Mouse (Mus musculus) spleen, adult 2 months (tissue): Measurements from ENCODE around the gene Gm4881. TPM values are rescaled to one million over a fixed set of nuclear protein-coding genes. Genes with fewer than 3 reads are reported as not detected.

Source experiments
- DNase-seq, 2 experiments: peaks; one replicate each; pipeline versions ENCODE4 v3.0.0 to v3.0.0-alpha.2; 2012 to 2021; ENCODE audit warnings: low spot score in 2 of 2, low read depth in 1 of 2
- H3K27ac ChIP-seq: fragments of 200-500 bp; 2 replicates; pipeline ENCODE4 v1.5.1; 2012; ENCODE audit warnings: low read length, inconsistent platforms; ENCODE audit not compliant: insufficient read depth
- H3K27me3 ChIP-seq: fragments of 200-500 bp; 2 replicates; pipeline ENCODE4 v1.6.1; 2012; ENCODE audit warnings: mild to moderate bottlenecking, moderate library complexity, low read length, inconsistent platforms; ENCODE audit not compliant: control insufficient read depth, insufficient read depth
- H3K36me3 ChIP-seq: fragments of 200-500 bp; 2 replicates; pipeline ENCODE4 v1.6.1; 2012; ENCODE audit warnings: mild to moderate bottlenecking, low read length, inconsistent platforms; ENCODE audit not compliant: control insufficient read depth, insufficient read depth
- H3K4me1 ChIP-seq: fragments of 200-500 bp; 2 replicates; pipeline ENCODE4 v1.6.1; 2011; ENCODE audit warnings: inconsistent platforms; ENCODE audit not compliant: control insufficient read depth, insufficient read depth, insufficient read length
- H3K4me3 ChIP-seq: fragments of 200-500 bp; 2 replicates; pipeline ENCODE4 v1.5.1; 2011; ENCODE audit warnings: mild to moderate bottlenecking, inconsistent platforms; ENCODE audit not compliant: insufficient read depth, insufficient read length; ENCODE audit errors: extremely low read depth
- CTCF ChIP-seq: fragments of 200-500 bp; IDR thresholded peaks from 2 replicates; pipeline ENCODE4 v1.5.1; 2011; ENCODE audit warnings: mild to moderate bottlenecking, inconsistent platforms; ENCODE audit not compliant: insufficient read depth, insufficient read length, insufficient replicate concordance; ENCODE audit errors: extremely low read depth
- POLR2A ChIP-seq: fragments of 200-500 bp; IDR thresholded peaks from 2 replicates; pipeline ENCODE4 v1.6.1; 2011; ENCODE audit warnings: low read depth, low read length, inconsistent platforms
- WGBS: fragments of 180-500 bp; shearing (Covaris S2); methylation state at CpG from one replicate; pipeline ENCODE4 v1.1.7; 2018; 5-methylcytosine and 5-hydroxymethylcytosine counted together
- polyA plus RNA-seq: library from polyadenylated mRNA; depleted of rRNA; stranded (reverse); fragments of >200 nt; gene quantifications from 2 replicates; pipeline ENCODE4 v1.2.3, GENCODE M21; 2012

Gm4881 gene
- polyA plus RNA-seq, 1 experiment, result not detected

- 66% methylated on average over 2 of the region's 2 CpGs for WGBS
- no peaks in the 10 kb centered on the region for H3K27me3 ChIP-seq
- H3K4me1 ChIP-seq, result no peaks in the 10 kb centered on the region; the same call in 1 of the 2 replicates
- H3K27ac ChIP-seq, result no peak overlapping the region
- H3K36me3 ChIP-seq, result no peaks in the 10 kb centered on the region; the same call in 1 of the 2 replicates
- TF ChIP-seq CTCF, result no peak
- TF ChIP-seq POLR2A, result no peak
- DNase-seq, result no peak
- H3K4me3 ChIP-seq, result no peak overlapping the region
Measured at GRCm38 (mm10) chr7:24964288-24964687, 20.0 kb upstream of the Gm4881 start.

DNA sequence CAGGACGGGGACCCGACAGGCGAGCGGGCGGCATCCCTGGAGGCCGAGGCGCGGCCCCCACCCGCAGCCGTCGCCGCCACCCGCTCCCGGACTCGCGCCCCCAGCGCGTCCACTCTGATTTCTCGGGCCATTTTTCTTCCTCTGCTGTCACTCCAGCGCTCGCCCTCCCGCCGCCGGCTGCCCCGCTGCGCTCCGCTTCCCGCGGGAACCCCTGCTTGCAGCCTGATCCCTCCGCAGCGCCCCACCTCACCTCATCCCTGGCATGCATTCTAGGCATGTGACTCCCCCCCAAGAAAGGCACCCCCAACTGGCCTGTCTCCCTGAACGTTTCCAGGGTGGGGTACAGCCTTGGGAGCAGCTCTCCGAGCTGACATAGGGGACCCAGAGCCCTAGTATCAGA is 10.9 kb upstream of the Gm4881 start:
- Histone ChIP-seq H3K36me3 (no peaks in the 10 kb centered on the region), H3K4me1 (peaks cover 9% of the 10 kb centered on the region), H3K27me3 (no peaks in the 10 kb centered on the region; the same call in 1 of the 2 replicates), H3K4me3 (no peak overlapping the region; the same call in 1 of the 2 replicates), H3K27ac (no peak overlapping the region)
- DNase-seq, result no peak
- TF ChIP-seq CTCF (no peak), POLR2A (no peak)
- 58% methylated on average over 31 of the region's 33 CpGs for WGBS

DNA sequence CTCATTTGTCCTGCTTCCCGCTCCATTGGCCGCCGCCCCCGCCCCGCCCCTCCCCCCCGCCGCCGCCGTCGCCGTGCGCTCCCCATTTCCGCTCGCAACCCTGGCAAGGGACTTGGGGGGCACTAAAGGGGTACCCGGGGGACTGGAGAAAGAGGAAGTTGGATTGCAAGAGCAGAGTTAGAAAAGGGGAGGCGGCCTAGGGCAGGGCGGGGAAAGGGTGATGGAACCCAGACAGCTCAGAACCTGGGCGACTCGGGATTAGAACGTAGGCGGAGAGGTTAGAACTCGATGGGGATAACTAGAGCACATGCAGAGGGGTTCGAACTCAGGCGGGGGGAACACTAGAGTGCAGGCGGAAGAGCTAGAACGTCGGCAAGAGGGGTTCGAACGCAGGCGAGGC is 10.2 kb upstream of the Gm4881 start:
- H3K4me1 ChIP-seq, result peaks cover 9% of the 10 kb centered on the region
- H3K4me3 ChIP-seq, result peak overlapping the region; percentile 69; the same call in 1 of the 2 replicates
- 3% methylated on average over 30 of the region's 30 CpGs for WGBS
- no peaks in the 10 kb centered on the region; the same call in none of the 2 replicates for H3K27me3 ChIP-seq
- TF ChIP-seq CTCF (no peak), POLR2A (no peak)
- H3K36me3 ChIP-seq, result no peaks in the 10 kb centered on the region
- peak; percentile 60 to 64 for DNase-seq
- H3K27ac ChIP-seq, result peak overlapping the region; percentile 27; the same call in 1 of the 2 replicates

DNA sequence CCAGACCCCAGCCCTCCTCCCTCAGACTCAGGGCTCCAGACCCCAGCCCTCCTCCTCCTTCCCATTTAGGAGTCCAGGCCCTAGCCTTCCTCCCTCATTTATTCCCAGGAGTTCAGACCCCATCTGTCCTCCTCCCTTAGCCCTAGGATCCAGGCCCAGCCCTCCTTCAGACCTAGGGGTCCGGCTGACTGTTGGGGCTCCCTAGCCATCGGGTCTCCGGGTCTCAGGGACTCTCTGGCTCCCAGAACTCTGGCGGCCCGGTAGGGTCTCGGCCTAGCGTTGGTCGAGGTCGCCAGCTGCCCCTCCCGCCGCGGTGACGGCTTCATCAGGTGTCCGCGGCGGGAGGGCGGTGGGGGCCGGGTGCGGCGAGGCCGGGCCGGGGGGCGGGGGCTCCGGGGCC is 9.7 kb upstream of the Gm4881 start:
- peak overlapping the region; percentile 68 for H3K27ac ChIP-seq
- DNase-seq, result no peak
- no peaks in the 10 kb centered on the region for H3K36me3 ChIP-seq
- no peaks in the 10 kb centered on the region; the same call in none of the 2 replicates for H3K27me3 ChIP-seq
- H3K4me3 ChIP-seq, result peak overlapping the region; percentile 69
- peaks cover 9% of the 10 kb centered on the region for H3K4me1 ChIP-seq
- WGBS, result 1% methylated on average over 24 of the region's 24 CpGs
- no peak for TF ChIP-seq CTCF
- TF ChIP-seq POLR2A, result no peak

DNA sequence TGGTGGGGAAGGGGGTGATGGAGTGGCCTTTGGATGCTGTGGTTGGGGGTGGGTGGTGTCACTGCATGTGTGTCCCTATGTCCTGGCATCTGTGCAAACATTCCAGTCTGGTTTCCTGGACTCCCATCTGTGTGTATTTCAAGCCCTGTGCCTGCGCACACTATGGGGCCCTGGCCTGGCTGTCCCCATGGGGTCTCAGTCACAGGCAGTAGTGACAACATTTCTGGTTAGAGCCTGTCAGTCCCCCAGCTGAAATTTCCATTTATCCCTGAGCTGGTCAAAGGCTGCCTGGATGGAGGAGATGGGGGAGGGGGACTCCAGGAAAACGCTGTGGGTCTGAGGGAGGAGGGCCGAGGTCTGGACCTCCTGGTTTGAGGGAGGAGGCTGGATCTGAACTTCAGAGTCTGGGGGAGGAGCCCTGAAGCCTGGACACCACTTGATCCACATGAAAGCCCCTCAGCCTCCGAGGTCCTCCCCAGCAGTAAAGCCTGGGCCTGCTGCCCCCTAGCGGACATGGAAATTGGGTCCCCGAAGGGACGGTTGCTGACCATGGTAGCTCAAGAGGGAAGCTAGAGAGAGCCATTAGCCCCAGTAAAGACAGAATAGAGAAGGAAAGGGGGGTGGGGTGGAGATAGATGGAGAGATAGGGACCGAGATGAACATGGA is 5.8 kb upstream of the Gm4881 start:
- peaks cover 14% of the 10 kb centered on the region for H3K4me1 ChIP-seq
- DNase-seq, result peak; percentile 50 to 81
- H3K4me3 ChIP-seq, result no peak overlapping the region
- peaks cover 10% of the 10 kb centered on the region for H3K27me3 ChIP-seq
- H3K27ac ChIP-seq, result no peak overlapping the region
- H3K36me3 ChIP-seq, result no peaks in the 10 kb centered on the region
- WGBS, result 4% methylated on average over 8 of the region's 8 CpGs
- TF ChIP-seq CTCF (peak; percentile 85), POLR2A (no peak)

DNA sequence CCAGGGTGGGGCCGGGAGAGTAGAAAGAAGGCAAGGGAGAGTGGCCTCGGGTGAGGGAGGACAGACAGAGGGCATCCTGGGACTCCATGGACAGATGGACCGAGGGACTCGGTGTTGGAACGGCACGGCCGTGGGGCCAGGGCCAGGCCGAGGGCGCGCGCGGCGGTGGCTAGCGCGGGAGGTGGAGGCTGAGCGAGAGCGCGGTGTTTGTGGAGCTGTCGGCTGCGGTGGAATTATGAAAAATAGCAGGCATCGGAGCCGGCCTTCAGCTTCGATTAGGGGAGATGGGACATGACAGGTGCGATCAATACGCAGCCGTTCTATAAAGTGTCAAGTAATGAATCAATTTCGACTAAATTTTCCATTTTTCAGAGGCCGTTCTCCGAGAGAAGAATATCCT is 4.5 kb upstream of the Gm4881 start:
- no peak for DNase-seq
- H3K4me1 ChIP-seq, result peaks cover 14% of the 10 kb centered on the region
- WGBS, result 4% methylated on average over 29 of the region's 29 CpGs
- no peak overlapping the region for H3K4me3 ChIP-seq
- no peak for TF ChIP-seq CTCF
- no peak for TF ChIP-seq POLR2A
- H3K27ac ChIP-seq, result no peak overlapping the region
- H3K36me3 ChIP-seq, result no peaks in the 10 kb centered on the region
- H3K27me3 ChIP-seq, result peaks cover 21% of the 10 kb centered on the region
